Mouse (Mus musculus) CD4-positive, CD25-positive, alpha-beta regulatory T cell (primary cell): ENCODE measurements around the gene Cd47. TPM values are rescaled to one million over a fixed set of nuclear protein-coding genes. Genes with fewer than 3 reads are reported as not detected.

Experiments used
- polyA plus RNA-seq: library from polyadenylated mRNA; unstranded; fragments of 100-300 nt; shearing (Covaris generic); gene quantifications from one replicate; pipeline ENCODE4 v1.2.1, GENCODE M21; 2017

Gene Cd47
- 534 TPM for polyA plus RNA-seq

DNA sequence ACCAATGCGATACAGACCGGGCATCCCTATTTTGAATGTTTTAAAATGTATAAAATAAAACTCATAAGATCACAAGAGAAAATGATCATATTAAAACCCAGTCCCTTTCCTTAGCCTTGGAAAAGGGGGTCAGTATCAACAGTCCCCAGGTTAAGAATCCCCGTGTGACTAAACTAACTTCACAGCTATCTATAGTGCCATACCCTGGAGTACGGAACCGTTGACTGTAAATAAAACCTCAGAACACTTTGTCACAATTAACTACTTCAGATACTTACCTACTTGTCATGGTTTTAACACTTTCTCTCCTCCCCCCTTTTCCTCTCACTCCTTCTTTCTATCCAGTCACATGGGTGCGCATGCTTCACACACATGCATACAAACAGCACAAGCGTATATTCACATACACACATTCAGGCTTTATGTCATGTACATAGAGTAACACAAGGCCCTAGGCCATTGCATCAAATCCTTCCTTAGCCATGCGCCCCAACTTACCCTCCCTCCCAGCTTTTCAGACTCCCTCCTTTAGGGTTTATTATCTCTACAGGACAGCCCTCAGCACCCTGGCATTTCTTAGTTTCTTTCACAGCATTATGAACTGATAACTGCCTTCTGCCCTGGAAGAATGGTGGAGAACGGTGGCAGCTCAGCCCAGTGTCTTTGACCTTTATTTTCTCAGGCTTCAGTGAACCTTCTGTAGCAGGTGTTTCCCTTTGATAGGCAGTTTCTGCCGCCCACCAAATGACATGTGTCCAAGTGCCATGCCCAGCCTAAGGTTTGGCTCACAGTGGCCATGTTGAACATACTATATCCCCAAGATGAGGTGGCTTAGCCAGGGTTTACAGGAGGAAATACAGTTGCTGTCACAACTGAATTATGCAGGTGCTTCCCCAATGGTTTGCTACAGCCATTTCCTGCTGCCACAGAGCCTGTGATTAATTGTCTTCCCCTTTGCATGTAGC is at the start of gene Cd47:
TSS of gene Cd47 (plus strand) at position 937 of the 965 bp plus-strand sequence.

Other genes starting within 250 kb of the Cd47 start
- 6.8 TPM for gene Ift57, start 101.3 kb upstream of the Cd47 start, polyA plus RNA-seq